Mouse (Mus musculus) cerebellum, adult 9-11 months (tissue): ENCODE data around the gene Atox1.
A peak's percentile ranks its signal among the peaks of the same experiment; 100 is the strongest.

Experiments
- DNase-seq: peaks from one replicate; pipeline ENCODE4 v3.0.0; 2022

Atox1 gene

DNA sequence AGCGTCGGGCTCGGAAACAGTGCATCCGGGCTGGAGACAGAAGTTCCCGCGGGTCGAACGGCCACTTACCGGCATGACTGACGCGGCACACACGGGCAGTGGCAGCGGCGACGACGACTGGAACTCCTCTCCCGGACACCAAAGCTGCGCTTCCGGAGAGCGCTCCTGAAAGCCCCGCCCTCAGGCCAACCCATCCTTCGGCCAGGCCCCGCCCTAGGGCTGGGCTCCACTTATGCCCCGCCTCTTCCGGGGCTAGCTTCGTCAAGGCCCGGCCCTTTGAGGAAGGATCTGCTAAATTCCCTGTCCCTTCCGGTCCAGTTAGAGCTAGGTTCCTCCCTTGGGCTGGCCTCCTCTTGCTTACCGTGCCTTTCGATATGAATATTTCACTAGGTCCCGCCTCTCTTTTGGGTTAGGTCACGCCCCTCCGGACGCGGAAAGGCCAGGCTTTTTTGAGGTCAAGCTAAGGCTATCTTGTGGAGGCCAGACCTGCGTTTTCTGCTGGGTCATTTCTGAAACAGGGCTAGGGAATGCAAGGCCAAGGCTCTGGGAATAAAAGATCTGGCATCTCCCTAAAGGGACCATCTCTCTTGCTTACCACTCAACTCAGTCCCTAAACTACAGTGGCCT is at the start of gene Atox1:
Gene Atox1, minus strand, starts transcription at position 221 of the 627 bp plus-strand sequence.
- DNase-seq = peak; percentile 97

GRCm38 (mm10) chr11:55505485-55505884 is 44.4 kb upstream of the Atox1 start:
- no peak for DNase-seq

GRCm38 (mm10) chr11:55502886-55503285 is 41.8 kb upstream of the Atox1 start:
- DNase-seq = no peak

GRCm38 (mm10) chr11:55501955-55502531 is 41.0 kb upstream of the Atox1 start:
- DNase-seq = no peak

DNA sequence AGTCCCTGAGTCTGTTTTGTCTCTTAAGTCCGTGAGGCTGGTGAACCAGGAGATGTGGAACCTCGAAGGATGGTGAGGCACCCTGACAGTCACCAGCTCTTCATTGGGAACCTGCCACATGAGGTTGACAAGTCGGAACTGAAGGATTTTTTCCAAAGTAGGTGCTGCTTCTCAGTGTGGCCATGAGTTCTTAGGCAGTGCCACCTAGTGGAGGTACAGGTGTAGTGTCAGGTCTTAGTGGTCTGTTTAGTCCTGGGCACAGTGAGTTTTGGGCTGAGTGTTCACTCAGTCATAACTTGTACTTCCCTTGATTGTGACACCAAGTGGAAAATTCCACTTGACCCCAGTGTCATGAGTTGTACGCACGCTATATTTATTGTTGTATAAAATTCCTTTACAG is 36.8 kb upstream of the Atox1 start:
- DNase-seq = no peak

GRCm38 (mm10) chr11:55496158-55496557 is 35.1 kb upstream of the Atox1 start:
- no peak for DNase-seq

DNA sequence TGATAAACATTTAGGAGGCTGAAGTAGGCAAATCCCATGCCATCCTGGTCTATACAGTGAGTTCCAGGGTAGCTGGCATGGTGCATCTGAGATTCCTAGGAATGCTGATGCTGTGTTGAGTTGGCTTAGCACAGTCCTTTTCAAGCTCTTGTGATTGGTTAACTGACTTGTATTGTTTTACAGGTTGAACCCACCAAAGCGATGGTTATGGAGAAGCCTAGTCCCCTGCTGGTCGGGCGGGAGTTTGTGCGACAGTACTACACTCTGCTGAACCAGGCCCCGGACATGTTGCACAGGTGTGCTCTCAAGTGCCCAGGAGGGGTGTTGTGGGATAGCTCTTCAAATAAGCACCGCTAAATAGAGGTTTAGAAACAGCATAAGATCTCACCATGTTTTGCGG is 24.4 kb upstream of the Atox1 start:
- DNase-seq = no peak

GRCm38 (mm10) chr11:55473219-55473618 is 12.2 kb upstream of the Atox1 start:
- DNase-seq = no peak

- DNase-seq = no peak
Observed at GRCm38 (mm10) chr11:55471467-55471866, 10.4 kb upstream of the Atox1 start.

DNA sequence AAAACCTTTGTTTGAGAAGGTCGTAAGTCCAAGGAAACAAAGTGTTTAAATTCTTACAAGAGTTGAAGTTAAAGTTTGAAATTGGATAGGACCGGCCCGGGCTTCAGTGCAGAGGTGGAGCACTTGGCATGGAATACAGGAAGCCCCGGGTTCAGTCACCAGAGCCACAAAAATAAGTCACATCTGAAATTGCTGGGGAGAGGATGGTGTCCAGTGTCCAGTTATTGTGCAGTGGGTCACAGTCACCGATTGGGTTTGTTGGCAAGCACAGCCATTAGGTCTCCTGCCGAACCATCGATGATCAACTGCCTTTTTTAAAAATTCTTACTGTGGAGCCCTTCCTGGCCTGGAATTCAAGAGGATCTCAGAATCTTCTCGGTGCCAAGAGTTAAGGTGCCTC is 9.7 kb upstream of the Atox1 start:
- peak; percentile 54 for DNase-seq

- DNase-seq = no peak
Observed at GRCm38 (mm10) chr11:55469923-55470691, 9.1 kb upstream of the Atox1 start.

DNA sequence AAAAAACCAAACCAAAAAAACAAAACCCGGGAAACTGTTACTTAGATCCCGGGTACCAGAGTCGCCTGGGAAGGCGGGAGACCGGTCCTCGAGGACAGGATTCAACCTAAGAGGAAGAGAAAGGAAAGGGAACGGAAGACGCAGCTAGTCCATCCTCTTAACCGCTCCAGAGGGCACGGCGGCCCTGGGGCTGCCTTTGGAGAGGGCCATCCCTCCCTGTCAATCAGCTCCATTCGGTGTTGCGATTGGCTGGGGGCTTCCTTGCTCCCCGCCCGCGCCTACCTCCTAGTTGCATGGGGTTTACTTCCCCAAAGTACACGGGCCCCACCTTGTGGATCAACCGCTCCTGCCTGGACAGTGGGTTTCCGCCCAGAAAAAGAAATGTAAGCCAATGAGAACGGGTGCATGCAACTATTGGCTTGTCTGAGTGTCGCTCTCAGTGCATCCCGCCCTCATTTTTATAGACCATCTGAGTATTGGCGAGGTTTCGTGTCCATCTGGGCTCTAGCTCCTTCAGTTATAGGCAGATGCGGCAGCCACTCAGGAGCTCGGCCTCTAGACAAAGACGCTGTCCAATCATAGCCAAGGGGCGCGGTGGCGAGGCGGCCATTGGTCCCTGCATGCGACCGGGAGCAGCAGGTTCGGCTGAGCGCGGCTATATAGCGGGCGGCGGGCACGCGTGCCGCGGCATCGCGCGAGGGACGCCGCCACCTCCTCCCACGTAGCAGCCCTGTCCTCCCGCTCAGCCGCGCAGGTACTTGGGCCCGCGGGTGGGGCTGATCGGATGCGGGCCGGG is 8.2 kb upstream of the Atox1 start, which contains the start of gene G3bp1:
Gene G3bp1, plus strand, starts transcription at position 638 of the 796 bp plus-strand sequence.
- peak; percentile 100 for DNase-seq

GRCm38 (mm10) chr11:55468611-55469047 is 7.6 kb upstream of the Atox1 start:
- no peak for DNase-seq

- peak; percentile 53 for DNase-seq
Observed at GRCm38 (mm10) chr11:55468012-55468411, 7.0 kb upstream of the Atox1 start.

DNA sequence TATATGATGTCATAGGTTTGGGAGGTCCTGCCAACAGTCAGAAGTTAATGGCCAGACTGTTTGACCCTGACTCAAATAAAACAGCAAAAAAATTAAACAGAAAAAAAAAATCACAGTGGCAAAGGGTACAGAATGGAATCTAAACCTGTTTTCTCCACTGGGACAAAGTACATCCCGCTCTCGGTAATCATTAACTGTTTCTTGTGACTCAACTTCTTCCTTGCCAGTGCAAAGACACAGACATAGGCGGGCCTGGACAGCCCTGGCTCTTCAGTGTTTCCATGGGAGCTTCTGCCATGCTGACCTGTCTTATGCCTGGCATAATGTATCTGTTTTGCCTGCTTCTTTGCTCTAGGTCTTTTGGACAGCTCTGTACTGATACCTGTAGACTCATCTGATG is 4.1 kb upstream of the Atox1 start:
- DNase-seq = no peak

DNA sequence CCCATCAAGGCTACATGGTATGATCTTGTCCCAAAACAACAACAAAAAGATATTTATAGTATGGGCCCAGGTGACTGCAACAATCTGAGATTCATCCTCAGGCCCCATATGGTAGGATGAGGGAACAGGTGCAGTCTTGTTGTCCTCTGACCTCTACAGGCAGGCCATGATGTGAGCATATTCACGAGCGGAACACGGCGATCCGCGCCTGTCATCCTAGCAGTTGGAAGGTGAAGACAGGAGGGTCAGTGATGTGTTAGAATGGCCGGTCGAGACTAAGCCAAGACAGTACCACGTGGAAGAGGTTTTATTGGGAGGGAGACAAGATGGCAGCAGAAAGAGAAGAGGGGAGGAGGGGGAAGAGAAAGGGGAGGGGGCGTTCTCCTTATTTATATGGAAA is 3.7 kb upstream of the Atox1 start:
- peak; percentile 38 for DNase-seq

GRCm38 (mm10) chr11:55462149-55462548 is 1.1 kb upstream of the Atox1 start:
- DNase-seq = peak; percentile 57

DNA sequence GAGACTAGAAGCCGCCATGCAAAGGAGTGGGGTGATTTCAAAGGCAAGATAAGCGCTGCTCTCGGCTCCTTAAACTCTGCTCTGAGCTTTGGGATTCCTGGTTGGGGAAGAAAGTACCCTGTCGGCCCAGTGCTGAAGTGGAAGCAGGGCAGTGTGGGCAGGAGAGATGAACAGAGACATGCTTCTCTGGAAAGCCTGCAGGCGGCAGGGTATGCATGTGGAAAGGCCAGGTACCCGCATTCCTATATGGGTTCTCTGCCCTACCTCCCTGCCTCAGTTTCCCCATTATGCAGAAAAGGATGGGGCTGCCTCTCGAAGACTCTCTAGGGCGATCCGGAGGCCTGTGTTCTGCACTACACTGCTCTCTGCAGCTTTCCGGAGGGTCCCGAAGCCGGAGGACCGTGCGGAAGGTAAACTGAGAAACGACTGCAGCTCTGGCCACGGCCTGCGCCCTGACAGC is 450 bp downstream of the Atox1 start:
- DNase-seq = no peak

DNA sequence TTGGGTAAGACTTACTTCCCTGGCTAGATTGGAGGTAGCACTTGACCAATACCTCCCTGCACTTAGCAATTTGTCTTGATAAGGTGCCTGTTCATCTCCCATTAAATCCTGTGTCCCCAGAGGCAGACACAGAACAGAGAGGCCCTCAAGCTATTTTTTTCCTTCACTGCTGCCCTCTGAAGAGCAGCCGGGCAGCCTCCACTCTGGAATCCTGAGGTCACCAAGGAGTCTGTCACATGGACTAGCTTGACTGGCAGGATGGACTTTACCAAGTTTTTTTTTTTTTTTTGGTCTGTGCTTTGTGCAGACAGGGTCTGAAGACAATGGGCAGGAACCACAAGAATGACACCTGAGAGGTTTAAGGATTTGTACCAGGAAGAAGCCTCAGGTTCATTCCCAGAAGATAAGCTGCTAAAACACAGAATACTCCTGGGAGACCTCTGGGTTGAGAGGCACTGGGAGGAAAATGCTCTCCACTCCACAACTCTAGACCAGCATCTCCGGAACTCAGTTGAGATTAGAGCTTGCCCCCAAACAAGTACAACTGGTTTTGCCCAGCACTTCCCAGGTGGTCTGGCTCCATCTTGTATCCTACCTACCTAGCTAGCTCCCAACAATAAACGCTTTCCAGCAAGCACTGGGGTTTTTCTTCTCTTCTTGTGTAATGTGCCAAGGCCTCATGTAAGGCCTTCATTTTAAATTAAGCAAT is 1.0 kb downstream of the Atox1 start:
- peak; percentile 47 for DNase-seq

DNA sequence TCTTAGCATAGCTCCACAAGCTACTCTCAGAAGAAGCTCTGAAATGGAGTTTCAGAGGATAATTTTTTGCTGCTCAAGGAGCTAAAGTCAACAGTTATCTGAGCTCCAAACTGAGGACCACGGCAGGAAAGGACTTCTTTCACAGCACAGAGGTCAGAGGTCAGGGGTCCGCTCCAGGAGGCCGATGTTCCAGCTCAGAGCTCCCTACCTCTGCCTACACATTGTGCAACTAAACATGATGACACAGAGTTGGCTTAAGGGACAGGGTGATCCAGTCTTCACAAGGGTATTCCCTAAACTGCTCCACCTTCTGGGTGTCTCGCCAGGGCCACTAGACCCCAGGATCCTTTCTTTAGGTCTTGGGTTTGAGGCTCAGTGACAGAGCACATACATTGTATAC is 2.5 kb downstream of the Atox1 start:
- DNase-seq = no peak

DNA sequence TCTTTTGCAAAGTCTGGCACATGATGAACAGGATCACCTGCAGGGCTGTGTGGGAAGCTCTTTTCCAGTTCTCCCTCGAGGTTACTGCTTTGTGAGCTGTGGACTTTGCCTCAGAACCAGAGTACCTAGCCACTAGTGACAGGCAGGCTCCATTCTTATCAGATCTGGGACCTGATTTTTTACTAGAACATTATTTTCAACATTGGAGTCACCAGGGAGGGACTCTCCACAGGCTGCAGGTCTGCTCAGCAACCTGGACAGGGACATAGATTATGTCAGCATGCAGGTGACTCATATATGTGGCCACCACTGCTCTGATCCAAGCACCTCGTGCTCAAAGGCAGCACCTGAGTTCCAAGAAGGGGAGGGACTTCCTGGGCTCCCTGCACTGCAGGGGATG is 5.9 kb downstream of the Atox1 start:
- no peak for DNase-seq

DNA sequence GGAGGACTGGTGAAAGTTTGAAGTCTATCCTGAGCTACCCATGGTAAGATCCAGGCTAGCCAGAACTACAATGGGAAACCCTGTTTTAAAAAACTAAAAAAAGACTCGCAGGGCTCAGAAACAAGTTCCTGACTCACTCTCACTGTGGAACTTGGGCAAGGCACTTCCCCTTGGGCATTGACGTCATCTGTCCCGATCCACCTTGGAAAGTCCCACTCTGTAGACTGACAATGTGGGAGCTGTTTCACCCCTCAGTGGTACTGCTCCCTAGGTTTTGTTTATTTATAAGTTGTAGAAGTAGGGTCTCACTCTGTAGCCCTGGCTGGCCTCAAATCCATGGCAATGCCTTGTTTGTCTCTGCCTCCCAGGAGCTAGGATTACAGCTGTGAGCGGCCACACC is 7.4 kb downstream of the Atox1 start:
- no peak for DNase-seq
